Mouse (Mus musculus) midbrain, embryonic 13.5 days (tissue): ENCODE measurements around the gene Dock9. TPM values are rescaled to one million over a fixed set of nuclear protein-coding genes. Genes with fewer than 3 reads are reported as not detected.

ENCODE experiments used
- ATAC-seq: fragments of 200-750 bp; cut with Nextera tagmentation; 2 replicates; pipeline ENCODE4 v1.8.0; 2017; ENCODE audit warnings: mild to moderate bottlenecking, moderate TSS enrichment, moderate library complexity
- H3K27ac ChIP-seq: fragments of 300-500 bp; sonication (generic); 2 replicates; pipeline ENCODE4 v1.5.1; 2015; ENCODE audit warnings: inconsistent platforms, mild to moderate bottlenecking, moderate library complexity
- H3K27me3 ChIP-seq: fragments of 300-500 bp; sonication (generic); 2 replicates; pipeline ENCODE4 v1.6.1; 2015; ENCODE audit warnings: mild to moderate bottlenecking, inconsistent platforms
- H3K36me3 ChIP-seq: fragments of 300-500 bp; sonication (generic); 2 replicates; pipeline ENCODE4 v1.6.1; 2015; ENCODE audit warnings: mild to moderate bottlenecking, inconsistent platforms
- H3K4me1 ChIP-seq: fragments of 300-500 bp; sonication (generic); replicated peaks from 2 replicates; pipeline ENCODE4 v1.6.1; 2015; ENCODE audit warnings: inconsistent platforms
- H3K4me2 ChIP-seq: fragments of 300-500 bp; sonication (generic); replicated peaks from 2 replicates; pipeline ENCODE4 v1.6.1; 2015; ENCODE audit warnings: moderate library complexity, mild to moderate bottlenecking, inconsistent platforms
- H3K4me3 ChIP-seq: fragments of 300-500 bp; sonication (generic); replicated peaks from 2 replicates; pipeline ENCODE4 v1.5.1; 2015; ENCODE audit warnings: mild to moderate bottlenecking, inconsistent platforms
- H3K9ac ChIP-seq: fragments of 300-500 bp; sonication (generic); replicated peaks from 2 replicates; pipeline ENCODE4 v1.6.1; 2015; ENCODE audit warnings: mild to moderate bottlenecking, inconsistent platforms
- H3K9me3 ChIP-seq: fragments of 300-500 bp; sonication (generic); 2 replicates; pipeline ENCODE4 v1.6.1; 2016; ENCODE audit warnings: mild to moderate bottlenecking, inconsistent platforms
- WGBS: fragments of 180-500 bp; shearing (Covaris S2); methylation state at CpG from one replicate; pipeline ENCODE4 v1.1.7; 2015; 5-methylcytosine and 5-hydroxymethylcytosine counted together
- polyA plus RNA-seq: library from polyadenylated mRNA; unstranded; fragments of >200 nt; fragmentation: Nextera tagmentation; extraction: Ambion mirVana; gene quantifications from 2 replicates; pipeline ENCODE4 v1.2.1, GENCODE M21; 2015

Dock9 gene
- polyA plus RNA-seq, 1 experiment from 2014 or later = 5.5 TPM

DNA sequence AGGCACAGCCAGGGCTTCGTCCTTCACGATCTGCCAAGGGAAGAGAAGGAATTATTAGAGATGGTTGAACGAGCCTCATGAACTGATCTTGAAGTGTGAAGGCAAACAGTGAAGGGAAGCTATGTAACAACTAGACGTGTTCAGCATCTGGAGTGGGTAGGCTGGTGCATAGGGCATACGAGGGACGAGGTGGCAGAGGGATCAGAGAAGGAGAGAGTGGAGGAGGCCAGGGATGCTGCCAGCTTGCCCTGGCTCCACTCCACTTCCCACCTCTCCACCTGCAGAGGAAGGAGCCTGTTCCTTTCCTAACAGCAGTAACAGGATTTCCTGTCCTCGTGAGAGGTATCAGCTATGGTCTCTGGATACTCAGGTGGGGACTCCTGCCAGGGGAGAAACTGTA, 192.4 kb downstream of the Dock9 start:
- ATAC-seq = no peak
- Histone ChIP-seq H3K27ac (no peak overlapping the region), H3K4me1 (0 out of 2 replicates have a peak, but pooled peaks cover 7% of the 10 kb centered on the region), H3K9me3 (no peaks in the 10 kb centered on the region), H3K4me3 (no peak overlapping the region), H3K36me3 (no peaks in the 10 kb centered on the region), H3K4me2 (no peak overlapping the region), H3K27me3 (no peaks in the 10 kb centered on the region), H3K9ac (no peak overlapping the region)
- WGBS = 82% methylated on average over 7 of the region's 7 CpGs

DNA sequence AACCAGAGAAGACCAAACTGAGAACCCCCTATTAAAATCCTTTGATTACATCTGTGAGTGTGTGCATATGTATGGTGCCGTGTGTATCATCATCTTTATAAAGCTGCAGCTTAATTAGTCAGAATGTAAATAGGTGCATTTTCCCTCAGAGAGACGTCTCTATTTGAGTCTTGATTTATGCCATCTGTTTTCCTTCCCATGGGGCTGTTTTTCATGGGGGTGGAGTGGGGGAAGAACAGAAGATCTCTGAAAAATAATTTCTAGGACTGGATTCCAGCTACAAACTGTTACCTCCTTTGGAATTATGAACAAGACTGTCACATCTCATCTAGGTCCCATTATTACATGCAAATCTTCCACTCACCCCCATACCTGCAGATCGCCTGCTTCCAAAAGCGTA, 193.1 kb downstream of the Dock9 start:
- Histone ChIP-seq H3K36me3 (no peaks in the 10 kb centered on the region), H3K4me3 (no peak overlapping the region), H3K4me2 (no peak overlapping the region), H3K27me3 (no peaks in the 10 kb centered on the region), H3K9ac (no peak overlapping the region), H3K9me3 (no peaks in the 10 kb centered on the region), H3K4me1 (0 out of 2 replicates have a peak, but pooled peaks cover 7% of the 10 kb centered on the region), H3K27ac (no peak overlapping the region)
- 73% methylated on average over 4 of the region's 4 CpGs for WGBS
- no peak for ATAC-seq

DNA sequence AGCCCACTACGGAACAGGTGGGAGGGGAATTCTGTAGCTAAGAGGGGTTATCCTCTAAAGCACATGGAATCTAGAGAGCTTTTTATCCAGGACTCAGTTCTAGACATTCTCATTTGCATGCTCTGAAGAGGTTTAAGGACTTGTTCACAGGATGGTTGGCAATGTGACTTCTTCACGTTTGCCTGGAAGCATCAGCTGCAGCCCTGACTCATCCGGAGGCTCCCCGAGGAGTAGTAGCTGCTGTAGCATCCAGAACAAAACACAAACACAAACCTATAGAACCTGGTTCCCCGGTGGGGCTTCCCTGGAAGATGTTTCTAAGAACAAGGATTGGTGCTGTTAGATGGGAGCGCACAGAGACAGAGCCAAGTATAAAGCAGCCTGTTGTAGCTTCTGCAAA, 195.0 kb downstream of the Dock9 start:
- Histone ChIP-seq H3K27ac (no peak overlapping the region), H3K4me2 (no peak overlapping the region), H3K9ac (no peak overlapping the region), H3K27me3 (no peaks in the 10 kb centered on the region), H3K4me3 (no peak overlapping the region), H3K9me3 (no peaks in the 10 kb centered on the region), H3K4me1 (no peaks in the 10 kb centered on the region), H3K36me3 (no peaks in the 10 kb centered on the region)
- no peak for ATAC-seq
- 78% methylated on average over 6 of the region's 6 CpGs for WGBS

DNA sequence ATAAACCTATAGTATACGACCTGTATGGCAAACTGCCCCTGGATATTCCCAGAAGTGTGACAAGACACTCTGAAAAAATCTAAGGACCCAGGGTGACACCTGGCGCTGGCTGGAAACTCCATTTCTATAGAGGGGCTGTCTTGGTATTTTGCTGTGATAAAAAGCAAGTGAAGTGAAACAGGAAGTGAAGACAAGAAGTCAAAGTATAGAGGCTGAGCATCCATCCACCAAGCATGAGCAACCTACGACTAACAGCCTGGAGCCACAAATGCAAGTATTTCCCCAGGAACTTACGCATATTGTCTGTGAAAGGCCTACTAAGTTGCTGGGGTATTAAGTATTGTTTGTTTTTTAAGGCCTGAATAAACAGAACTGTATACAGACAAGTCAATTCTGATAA, 197.1 kb downstream of the Dock9 start:
- Histone ChIP-seq H3K9me3 (no peaks in the 10 kb centered on the region), H3K4me3 (no peak overlapping the region), H3K27ac (no peak overlapping the region), H3K27me3 (no peaks in the 10 kb centered on the region), H3K4me2 (no peak overlapping the region), H3K36me3 (no peaks in the 10 kb centered on the region), H3K9ac (no peak overlapping the region), H3K4me1 (no peaks in the 10 kb centered on the region)
- WGBS = 95% methylated on average over 4 of the region's 4 CpGs
- no peak for ATAC-seq

DNA sequence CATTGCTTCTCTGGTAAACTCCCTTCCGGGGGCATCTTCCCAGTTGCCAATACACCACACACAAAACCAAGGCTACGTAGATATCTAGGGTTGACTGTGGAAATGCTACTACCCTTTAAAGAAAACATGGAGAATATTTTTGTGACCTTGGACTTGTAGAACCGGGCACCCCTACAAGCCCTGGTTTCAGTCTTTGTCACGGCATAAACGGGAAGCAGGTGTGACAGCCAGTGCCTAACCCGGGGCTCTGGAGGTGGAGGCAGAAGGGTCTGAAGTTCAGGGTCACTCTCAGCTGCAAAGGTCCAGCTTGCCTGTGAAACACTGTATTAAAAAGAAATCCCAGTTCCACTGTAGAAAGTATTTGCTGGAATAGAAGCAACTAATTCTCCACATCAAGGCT, 200.6 kb downstream of the Dock9 start:
- H3K36me3 ChIP-seq = no peaks in the 10 kb centered on the region

DNA sequence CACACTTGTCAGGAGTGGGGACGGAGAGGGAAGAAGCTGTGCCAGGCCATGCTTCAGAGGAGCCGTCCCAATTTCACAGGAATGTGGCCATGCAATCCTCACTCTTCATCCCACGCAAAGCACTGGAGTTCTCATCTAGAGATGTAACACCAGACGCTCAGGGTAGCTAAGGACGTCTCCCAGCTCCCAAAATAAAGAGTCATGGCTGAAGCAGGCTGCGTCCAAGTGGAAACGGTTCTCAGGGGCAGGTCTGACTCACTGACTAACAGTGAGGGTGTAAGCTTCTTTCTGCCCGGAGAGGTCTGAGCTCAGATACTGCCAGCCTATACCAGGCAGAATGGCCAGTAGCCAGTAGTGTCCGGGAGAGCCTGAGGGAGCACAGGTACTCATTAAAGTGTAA, 201.0 kb downstream of the Dock9 start:
- Histone ChIP-seq H3K4me2 (no peak overlapping the region), H3K4me1 (peaks cover 3% of the 10 kb centered on the region; the same call in 1 of the 2 replicates), H3K36me3 (no peaks in the 10 kb centered on the region), H3K4me3 (no peak overlapping the region), H3K9ac (no peak overlapping the region), H3K27me3 (no peaks in the 10 kb centered on the region), H3K27ac (no peak overlapping the region), H3K9me3 (no peaks in the 10 kb centered on the region)
- ATAC-seq = no peak
- WGBS = 83% methylated on average over 9 of the region's 9 CpGs

More for the DNA sequence above, 200.6 kb downstream of the Dock9 start:
- WGBS = 87% methylated on average over 6 of the region's 6 CpGs
- Histone ChIP-seq H3K27ac (no peak overlapping the region), H3K27me3 (no peaks in the 10 kb centered on the region), H3K9ac (no peak overlapping the region), H3K9me3 (no peaks in the 10 kb centered on the region), H3K4me1 (peaks cover 3% of the 10 kb centered on the region; the same call in 1 of the 2 replicates), H3K4me2 (no peak overlapping the region), H3K4me3 (no peak overlapping the region)
- no peak for ATAC-seq

DNA sequence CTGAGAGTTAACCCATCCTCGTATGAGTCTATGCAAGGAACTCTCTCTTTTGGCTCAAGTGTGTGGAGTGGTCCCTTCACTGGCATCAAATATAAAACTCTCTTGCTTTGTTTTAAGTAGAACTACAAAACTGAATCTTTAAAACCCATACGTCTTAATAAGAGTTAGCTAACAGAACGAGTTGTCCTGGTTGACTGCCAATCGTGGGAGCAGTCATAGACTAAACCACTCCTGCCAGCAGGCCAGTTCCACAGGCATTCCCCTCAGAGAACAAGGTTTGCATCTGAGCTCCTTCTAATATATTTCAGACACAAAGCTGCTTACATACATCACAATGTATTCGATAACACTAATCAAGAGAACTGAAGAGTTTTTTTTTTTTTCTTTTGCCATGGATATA, 203.0 kb downstream of the Dock9 start:
- Histone ChIP-seq H3K4me1 (peaks cover 6% of the 10 kb centered on the region; the same call in 1 of the 2 replicates), H3K9me3 (no peaks in the 10 kb centered on the region), H3K4me3 (no peak overlapping the region), H3K9ac (no peak overlapping the region), H3K27ac (no peak overlapping the region), H3K27me3 (no peaks in the 10 kb centered on the region), H3K36me3 (no peaks in the 10 kb centered on the region), H3K4me2 (no peak overlapping the region)
- no peak for ATAC-seq
- WGBS = 82% methylated on average over 5 of the region's 5 CpGs

DNA sequence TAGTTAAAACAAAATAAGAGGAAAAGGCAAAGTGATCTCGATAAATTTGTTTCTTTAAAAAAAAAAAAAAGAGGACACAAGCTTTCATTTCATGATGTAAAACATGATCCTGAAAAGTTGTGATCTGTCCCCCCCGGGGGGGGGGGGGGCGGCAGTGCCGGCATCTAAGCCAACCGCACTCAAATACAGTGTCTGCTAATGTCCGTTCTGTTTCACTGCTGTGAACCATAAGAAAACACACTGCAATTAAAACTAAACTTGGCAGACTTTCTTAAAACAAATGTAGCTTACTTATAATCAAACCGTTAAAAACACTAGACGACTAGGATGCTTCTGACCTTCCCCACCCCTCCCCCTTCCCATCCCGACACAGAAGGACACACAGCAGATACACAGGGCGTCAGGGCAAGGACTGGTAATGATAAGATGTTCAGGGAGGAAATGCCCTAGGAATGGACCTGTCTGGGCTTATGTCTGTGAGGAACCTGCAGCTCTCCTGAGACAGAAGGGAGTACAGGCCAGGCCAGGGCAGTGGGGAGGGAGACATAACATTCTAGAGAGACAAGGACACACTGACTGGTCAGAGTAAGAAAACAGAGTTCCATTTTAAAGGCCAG, 204.2 kb downstream of the Dock9 start:
- H3K36me3 ChIP-seq = no peaks in the 10 kb centered on the region
- no peak overlapping the region for H3K4me3 ChIP-seq
- no peak overlapping the region for H3K4me2 ChIP-seq
- no peaks in the 10 kb centered on the region for H3K9me3 ChIP-seq
- ATAC-seq = no peak
- H3K4me1 ChIP-seq = peaks cover 10% of the 10 kb centered on the region; the same call in 1 of the 2 replicates
- 73% methylated on average over 10 of the region's 10 CpGs for WGBS
- no peak overlapping the region for H3K9ac ChIP-seq
- H3K27ac ChIP-seq = no peak overlapping the region
- no peaks in the 10 kb centered on the region for H3K27me3 ChIP-seq

DNA sequence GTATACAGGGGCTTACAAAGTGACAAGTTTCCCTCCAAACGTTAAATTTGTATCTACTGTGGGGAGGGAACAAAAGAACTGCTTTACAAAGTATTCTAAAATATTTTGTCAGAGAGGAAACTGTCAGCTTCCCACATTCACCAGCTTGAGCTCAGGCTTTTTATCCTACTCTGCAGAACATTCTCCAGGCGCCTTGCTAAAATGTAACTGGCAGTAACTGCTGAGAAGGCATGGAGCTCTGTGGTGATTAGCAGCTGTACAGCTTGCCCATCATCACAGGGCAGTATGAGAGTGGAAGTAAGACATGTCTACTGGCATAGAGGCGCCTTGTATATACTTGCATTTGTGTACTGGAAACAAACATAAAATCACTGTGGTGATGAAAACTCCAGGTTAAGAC, 204.7 kb downstream of the Dock9 start:
- no peaks in the 10 kb centered on the region for H3K36me3 ChIP-seq
- 44% methylated on average over 3 of the region's 3 CpGs for WGBS
- H3K9ac ChIP-seq = no peak overlapping the region
- H3K4me3 ChIP-seq = no peak overlapping the region
- no peak for ATAC-seq
- no peaks in the 10 kb centered on the region for H3K27me3 ChIP-seq
- peaks cover 10% of the 10 kb centered on the region; the same call in 1 of the 2 replicates for H3K4me1 ChIP-seq
- no peaks in the 10 kb centered on the region for H3K9me3 ChIP-seq
- no peak overlapping the region for H3K27ac ChIP-seq
- no peak overlapping the region for H3K4me2 ChIP-seq

DNA sequence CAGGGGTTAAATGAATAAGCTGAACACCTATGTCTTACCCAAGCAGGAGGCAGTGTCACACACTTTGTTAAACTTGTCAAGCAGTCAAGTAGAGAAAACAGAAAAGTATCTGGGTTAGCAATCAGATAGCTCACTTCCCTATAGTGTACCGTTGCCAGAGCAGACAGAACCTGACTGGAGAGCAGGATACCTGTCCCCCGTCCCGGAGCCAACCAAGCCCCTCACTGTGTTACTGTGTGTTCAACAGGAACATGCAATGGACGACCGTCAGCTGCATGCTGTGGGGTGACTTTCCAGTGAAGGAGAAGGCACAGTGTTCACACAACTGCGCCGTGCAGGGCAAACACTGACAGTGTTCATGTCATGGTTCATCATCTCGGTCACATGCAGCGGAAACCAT, 205.3 kb downstream of the Dock9 start:
- H3K4me3 ChIP-seq = no peak overlapping the region

DNA sequence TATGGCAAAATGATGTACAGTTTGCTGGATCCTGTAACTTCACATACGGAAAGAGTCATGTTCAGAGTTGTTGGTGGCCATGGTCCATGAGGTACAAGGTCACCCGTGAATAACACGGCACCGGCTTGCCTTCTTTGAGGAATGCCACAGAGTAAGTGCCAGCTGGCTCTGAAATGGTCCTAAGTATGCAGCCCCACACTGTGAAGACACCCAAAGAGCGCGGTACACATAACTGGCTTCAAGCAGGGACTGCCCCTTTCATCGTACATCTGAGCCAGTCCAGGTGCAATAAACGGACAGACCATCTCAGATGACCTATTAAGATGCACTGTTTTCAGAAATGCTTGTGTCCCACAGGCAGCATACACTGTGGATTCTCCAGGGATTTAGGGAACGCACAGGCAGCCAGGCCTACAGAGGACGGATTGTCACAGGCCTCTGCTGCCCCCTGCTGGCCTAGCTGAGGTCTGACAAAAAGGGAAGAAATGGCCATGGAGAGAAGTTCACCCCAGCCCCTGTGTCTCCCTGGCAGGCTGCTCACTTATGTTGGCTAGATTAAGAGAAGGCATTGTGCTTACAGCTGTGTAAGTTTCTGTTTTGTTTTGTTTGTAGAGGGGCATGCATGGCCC, 208.4 kb downstream of the Dock9 start:
- 52% methylated on average over 10 of the region's 10 CpGs for WGBS
- ATAC-seq = peak; percentile 69
- Histone ChIP-seq H3K4me1 (peaks cover 20% of the 10 kb centered on the region), H3K9ac (no peak overlapping the region), H3K36me3 (no peaks in the 10 kb centered on the region), H3K27me3 (no peaks in the 10 kb centered on the region), H3K27ac (no peak overlapping the region), H3K4me2 (no peak overlapping the region), H3K4me3 (no peak overlapping the region), H3K9me3 (no peaks in the 10 kb centered on the region)

More for the DNA sequence above, 205.3 kb downstream of the Dock9 start:
- Histone ChIP-seq H3K9me3 (no peaks in the 10 kb centered on the region), H3K4me2 (no peak overlapping the region), H3K36me3 (no peaks in the 10 kb centered on the region), H3K27ac (no peak overlapping the region), H3K4me1 (peaks cover 10% of the 10 kb centered on the region; the same call in 1 of the 2 replicates), H3K27me3 (no peaks in the 10 kb centered on the region), H3K9ac (no peak overlapping the region)
- WGBS = 51% methylated on average over 9 of the region's 9 CpGs
- no peak for ATAC-seq

DNA sequence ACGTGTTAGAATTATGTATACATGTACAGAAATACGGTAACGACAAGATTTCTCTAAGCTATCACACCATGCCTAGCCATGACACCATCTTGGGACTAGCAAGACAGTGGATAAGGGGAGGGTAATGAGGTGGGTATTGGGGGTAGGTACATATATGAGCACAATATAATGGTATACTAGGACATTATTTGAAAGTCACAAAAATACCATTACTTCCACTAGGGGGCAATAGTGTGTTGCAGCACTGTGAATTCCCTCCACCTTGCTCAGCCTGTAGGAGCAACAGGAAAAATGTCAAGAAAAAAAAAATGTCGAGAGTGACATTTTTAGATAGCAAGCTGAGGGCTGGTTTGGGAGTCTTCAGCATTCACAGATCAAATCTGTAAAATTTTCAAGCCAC, 209.2 kb downstream of the Dock9 start:
- no peaks in the 10 kb centered on the region for H3K36me3 ChIP-seq
- H3K27me3 ChIP-seq = no peaks in the 10 kb centered on the region
- no peak overlapping the region for H3K27ac ChIP-seq
- H3K4me3 ChIP-seq = no peak overlapping the region
- H3K4me1 ChIP-seq = peaks cover 20% of the 10 kb centered on the region
- H3K9ac ChIP-seq = no peak overlapping the region
- peak; percentile 55; the same call in 1 of the 2 replicates for ATAC-seq
- 75% methylated on average over 4 of the region's 4 CpGs for WGBS
- H3K4me2 ChIP-seq = no peak overlapping the region
- H3K9me3 ChIP-seq = no peaks in the 10 kb centered on the region
